Mouse (Mus musculus): ENCODE measurements around the gene Hmga1.

Hmga1 gene

GRCm38 (mm10) chr17:27520557-27520956, 35.7 kb upstream of the Hmga1 start:
- in situ Hi-C loops (cut with MboI; ENCODE audit: low pct_unique_long_range_greater_than_20kb in 1 of 2, low sequenced_read_pairs in 2 of 2, unreplicated experiment in 1 of 2): loop anchor here (10.0 to 25.0 kb wide), 4 partner anchors 126 to 683 kb away; partner anchors contain the start of genes Nkx2-5 (in 2 of the 2) and Ip6k3 (in 1 of the 2)

- in situ Hi-C loops (cut with MboI; ENCODE audit: low pct_unique_long_range_greater_than_20kb in 1 of 2, low sequenced_read_pairs in 2 of 2, unreplicated experiment in 1 of 2): loop anchor here (10.0 to 25.0 kb wide), 4 partner anchors 127 to 684 kb away; partner anchors contain the start of genes Nkx2-5 (in 2 of the 2) and Ip6k3 (in 1 of the 2)
These were observed 35.0 kb upstream of the Hmga1 start, which contains the start of gene Grm4 for GRCm38 (mm10) chr17:27521303-27521702. Gene Grm4, minus strand, starts transcription at chr17:27521403.

GRCm38 (mm10) chr17:27523121-27523520, 33.2 kb upstream of the Hmga1 start:
- in situ Hi-C loops (cut with MboI; ENCODE audit: low pct_unique_long_range_greater_than_20kb in 1 of 2, low sequenced_read_pairs in 2 of 2, unreplicated experiment in 1 of 2): loop anchor here (10.0 to 25.0 kb wide), 4 partner anchors 128 to 686 kb away; partner anchors contain the start of genes Nkx2-5 (in 2 of the 2) and Ip6k3 (in 1 of the 2)

GRCm38 (mm10) chr17:27527188-27527587, 29.1 kb upstream of the Hmga1 start:
- in situ Hi-C loops (cut with MboI; ENCODE audit: low pct_unique_long_range_greater_than_20kb in 1 of 2, low sequenced_read_pairs in 2 of 2, unreplicated experiment in 1 of 2): loop anchor here (10.0 kb wide), 2 partner anchors 132 to 272 kb away; no protein-coding TSS in a partner anchor

- in situ Hi-C loops (cut with MboI; ENCODE audit: low pct_unique_long_range_greater_than_20kb in 1 of 2, low sequenced_read_pairs in 2 of 2, unreplicated experiment in 1 of 2): loop anchor here (10.0 kb wide), 2 partner anchors 133 to 273 kb away; no protein-coding TSS in a partner anchor
These were observed 28.3 kb upstream of the Hmga1 start for GRCm38 (mm10) chr17:27528030-27528429.

GRCm38 (mm10) chr17:27528767-27529166, 27.5 kb upstream of the Hmga1 start:
- in situ Hi-C loops (cut with MboI; ENCODE audit: low pct_unique_long_range_greater_than_20kb in 1 of 2, low sequenced_read_pairs in 2 of 2, unreplicated experiment in 1 of 2): loop anchor here (10.0 kb wide), 2 partner anchors 134 to 274 kb away; no protein-coding TSS in a partner anchor

- in situ Hi-C loops (cut with MboI; ENCODE audit: low pct_unique_long_range_greater_than_20kb in 1 of 2, low sequenced_read_pairs in 2 of 2, unreplicated experiment in 1 of 2): no loop called here
These were observed 24.2 kb upstream of the Hmga1 start for GRCm38 (mm10) chr17:27532095-27532494.

- in situ Hi-C loops (cut with MboI; ENCODE audit: low pct_unique_long_range_greater_than_20kb in 1 of 2, low sequenced_read_pairs in 2 of 2, unreplicated experiment in 1 of 2): no loop called here
These were observed 22.9 kb upstream of the Hmga1 start for GRCm38 (mm10) chr17:27533354-27533753.

GRCm38 (mm10) chr17:27534718-27535117, 21.6 kb upstream of the Hmga1 start:
- in situ Hi-C loops (cut with MboI; ENCODE audit: low pct_unique_long_range_greater_than_20kb in 1 of 2, low sequenced_read_pairs in 2 of 2, unreplicated experiment in 1 of 2): no loop called here

GRCm38 (mm10) chr17:27541261-27541660, 15.0 kb upstream of the Hmga1 start:
- in situ Hi-C loops (cut with MboI; ENCODE audit: low pct_unique_long_range_greater_than_20kb in 1 of 2, low sequenced_read_pairs in 2 of 2, unreplicated experiment in 1 of 2): loop anchor here in 1 of 2 experiments (10.0 kb wide), 1 partner anchor 104 kb away; no protein-coding TSS in a partner anchor

GRCm38 (mm10) chr17:27541984-27542383, 14.3 kb upstream of the Hmga1 start:
- in situ Hi-C loops (cut with MboI; ENCODE audit: low pct_unique_long_range_greater_than_20kb in 1 of 2, low sequenced_read_pairs in 2 of 2, unreplicated experiment in 1 of 2): loop anchor here in 1 of 2 experiments (10.0 kb wide), 1 partner anchor 103 kb away; no protein-coding TSS in a partner anchor

- in situ Hi-C loops (cut with MboI; ENCODE audit: low pct_unique_long_range_greater_than_20kb in 1 of 2, low sequenced_read_pairs in 2 of 2, unreplicated experiment in 1 of 2): loop anchor here in 1 of 2 experiments (10.0 kb wide), 1 partner anchor 100 kb away; no protein-coding TSS in a partner anchor
These were observed 11.7 kb upstream of the Hmga1 start for GRCm38 (mm10) chr17:27544551-27544950.

GRCm38 (mm10) chr17:27545991-27546390, 10.3 kb upstream of the Hmga1 start:
- in situ Hi-C loops (cut with MboI; ENCODE audit: low pct_unique_long_range_greater_than_20kb in 1 of 2, low sequenced_read_pairs in 2 of 2, unreplicated experiment in 1 of 2): loop anchor here in 1 of 2 experiments (10.0 kb wide), 1 partner anchor 99 kb away; no protein-coding TSS in a partner anchor

GRCm38 (mm10) chr17:27546574-27547085, 9.7 kb upstream of the Hmga1 start:
- in situ Hi-C loops (cut with MboI; ENCODE audit: low pct_unique_long_range_greater_than_20kb in 1 of 2, low sequenced_read_pairs in 2 of 2, unreplicated experiment in 1 of 2): loop anchor here in 1 of 2 experiments (10.0 kb wide), 1 partner anchor 98 kb away; no protein-coding TSS in a partner anchor

GRCm38 (mm10) chr17:27547253-27547868, 8.9 kb upstream of the Hmga1 start:
- in situ Hi-C loops (cut with MboI; ENCODE audit: low pct_unique_long_range_greater_than_20kb in 1 of 2, low sequenced_read_pairs in 2 of 2, unreplicated experiment in 1 of 2): loop anchor here in 1 of 2 experiments (10.0 kb wide), 1 partner anchor 97 kb away; no protein-coding TSS in a partner anchor

GRCm38 (mm10) chr17:27549234-27549633, 7.1 kb upstream of the Hmga1 start:
- in situ Hi-C loops (cut with MboI; ENCODE audit: low pct_unique_long_range_greater_than_20kb in 1 of 2, low sequenced_read_pairs in 2 of 2, unreplicated experiment in 1 of 2): loop anchor here in 1 of 2 experiments (10.0 kb wide), 1 partner anchor 96 kb away; no protein-coding TSS in a partner anchor

GRCm38 (mm10) chr17:27551393-27551940, 4.8 kb upstream of the Hmga1 start:
- in situ Hi-C loops (cut with MboI; ENCODE audit: low pct_unique_long_range_greater_than_20kb in 1 of 2, low sequenced_read_pairs in 2 of 2, unreplicated experiment in 1 of 2): no loop called here

- in situ Hi-C loops (cut with MboI; ENCODE audit: low pct_unique_long_range_greater_than_20kb in 1 of 2, low sequenced_read_pairs in 2 of 2, unreplicated experiment in 1 of 2): no loop called here
These were observed 3.8 kb upstream of the Hmga1 start for GRCm38 (mm10) chr17:27552215-27553201.
